Comparison of ENCODE assay signal across 9 mouse cellular contexts in the genomic region with DNA sequence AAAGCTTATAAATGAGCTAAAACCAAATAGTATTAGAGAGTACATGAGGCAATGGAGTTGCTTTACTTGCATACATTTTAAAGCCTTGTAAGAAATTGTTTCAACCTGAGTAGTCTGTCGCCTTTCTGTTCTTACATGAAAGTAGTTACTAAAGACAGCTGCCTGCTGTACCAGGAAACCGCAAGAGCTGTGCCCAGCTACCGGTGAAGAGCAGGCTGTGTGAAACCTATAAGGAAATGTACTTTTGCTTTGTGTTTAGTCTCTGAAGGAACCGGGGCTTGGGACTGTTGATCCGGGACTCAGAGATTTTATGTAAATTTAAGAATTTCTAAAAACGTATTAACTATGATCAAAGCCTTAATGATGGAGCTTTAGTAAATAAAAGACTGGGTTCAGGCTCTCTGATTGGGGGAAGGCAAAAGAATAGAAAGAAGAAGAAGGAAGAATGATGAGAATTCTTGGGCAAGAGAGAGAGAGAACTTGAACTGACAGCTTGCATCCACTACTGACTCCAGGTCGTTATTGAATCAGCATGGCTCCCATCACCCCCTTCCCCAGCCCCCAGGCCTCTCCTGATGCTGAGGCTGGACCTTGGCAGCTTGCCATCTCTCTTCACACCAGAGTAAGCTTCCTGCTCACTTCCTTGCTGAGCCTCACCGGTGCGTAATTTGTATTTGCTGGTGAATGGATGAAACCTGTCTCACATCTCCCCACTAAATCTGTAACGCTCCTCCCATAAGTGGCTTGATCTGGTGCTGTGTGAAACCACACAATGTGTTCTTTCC. TPM values are rescaled to one million over a fixed set of nuclear protein-coding genes. Genes with fewer than 3 reads are reported as not detected.
DNase-seq lines count a peak whose midpoint lies in the region; ATAC-seq lines count a peak whose summit lies in the region.
"Had no signal": no experiment of that assay in that cellular context is flagged by ENCODE, and none has a peak within 500 bp of the region (broad histone marks: within the 10 kb centered on the region; RNA-seq: fewer than 3 reads in every experiment).

No protein-coding gene starts in this region.

- H3K9me3 ChIP-seq in hindbrain, embryonic 12.5 days (replicated peaks): no peaks in the 10 kb centered on the region
- no peaks in the 10 kb centered on the region for H3K9me3 ChIP-seq in hindbrain, embryonic 11.5 days (ENCODE audit: control insufficient read depth, low read length)

- no peak for DNase-seq in hindbrain, embryonic 11.5 days (ENCODE audit: low spot score)
- peak; percentile 84 for DNase-seq in A20 (ENCODE audit: low read depth, low spot score)
- DNase-seq in T-cell, adult 2 months (ENCODE audit: low spot score): peak; percentile 68
- DNase-seq in layer of hippocampus, postnatal 14 days (ENCODE audit: low spot score in 2 of 2): no peak
- no peak for DNase-seq in heart, postnatal 10 days
- no peak for DNase-seq in gastrocnemius, adult 18-20 months (ENCODE audit: low spot score)
- DNase-seq: gastrocnemius, adult 2 months had no signal

- no peaks in the 10 kb centered on the region for H3K4me1 ChIP-seq in hindbrain, embryonic 12.5 days
- no peaks in the 10 kb centered on the region for H3K4me1 ChIP-seq in hindbrain, embryonic 11.5 days (replicated peaks; ENCODE audit: control insufficient read depth, insufficient read depth, low read length)

- H3K9ac ChIP-seq in hindbrain, embryonic 12.5 days: no peak overlapping the region
- H3K9ac ChIP-seq in hindbrain, embryonic 11.5 days (ENCODE audit: low read depth, low read length): no peak overlapping the region

- H3K27me3 ChIP-seq in hindbrain, embryonic 12.5 days: no peaks in the 10 kb centered on the region
- no peaks in the 10 kb centered on the region for H3K27me3 ChIP-seq in hindbrain, embryonic 11.5 days (ENCODE audit: control insufficient read depth, insufficient read depth, low read length)

- no peaks in the 10 kb centered on the region for H3K36me3 ChIP-seq in hindbrain, embryonic 12.5 days
- no peaks in the 10 kb centered on the region for H3K36me3 ChIP-seq in hindbrain, embryonic 11.5 days (ENCODE audit: control insufficient read depth, insufficient read depth, low read length)

- H3K4me2 ChIP-seq in hindbrain, embryonic 12.5 days (replicated peaks): no peak overlapping the region
- no peak overlapping the region for H3K4me2 ChIP-seq in hindbrain, embryonic 11.5 days (replicated peaks; ENCODE audit: low read depth, low read length)

- 0 out of 2 replicates have a peak, but pooled peaks have one; percentile 48 for ATAC-seq in hindbrain, embryonic 12.5 days (ENCODE audit: low FRiP score)
- ATAC-seq in hindbrain, embryonic 11.5 days (ENCODE audit: low FRiP score): no peak
- peak; percentile 29; the same call in 1 of the 2 replicates for ATAC-seq in megakaryocyte progenitor cell, adult 5-6 weeks (replicated peaks; ENCODE audit: poor library complexity)

- no peak overlapping the region for H3K4me3 ChIP-seq in hindbrain, embryonic 12.5 days
- no peak overlapping the region for H3K4me3 ChIP-seq in hindbrain, embryonic 11.5 days (ENCODE audit: low read depth, low read length)
- H3K4me3 ChIP-seq: gastrocnemius, adult 2 months had no signal

- 79% methylated on average over 10 of the region's 10 CpGs for WGBS in hindbrain, embryonic 12.5 days
- WGBS in hindbrain, embryonic 11.5 days: 87% methylated on average over 10 of the region's 10 CpGs

- intact Hi-C loops in heart, postnatal 10 days (cut with DNase I): no loop called here

- no peak overlapping the region for H3K27ac ChIP-seq in hindbrain, embryonic 12.5 days
- H3K27ac ChIP-seq in hindbrain, embryonic 11.5 days (ENCODE audit: low read depth, low read length): no peak overlapping the region
- H3K27ac ChIP-seq: gastrocnemius, adult 2 months had no signal

RNA-seq across cellular contexts. Expression of gene Oxct1, which starts 59.6 kb away (rescaled TPM):
- polyA plus RNA-seq in hindbrain, embryonic 12.5 days (2016; fragmentation: Nextera tagmentation; extraction: Ambion mirVana): 200 and 208 TPM in 2 replicates
- 183 and 196 TPM in 2 replicates for polyA plus RNA-seq in hindbrain, embryonic 11.5 days (2014; fragmentation: Nextera tagmentation; extraction: Ambion mirVana)
- 74.1 and 83.8 TPM in 2 replicates for total RNA-seq in megakaryocyte progenitor cell, adult 5-6 weeks (2015)
- 257 and 287 TPM in 2 replicates for total RNA-seq in megakaryocyte progenitor cell, adult 5-6 weeks (2017)
- total RNA-seq in layer of hippocampus, postnatal 14 days (2021): 100 to 1,000 TPM; 490 to 507 TPM
- 100 to 1,000 TPM; 229 to 262 TPM for total RNA-seq in heart, postnatal 10 days (2021)
- 100 to 1,000 TPM; 340 to 369 TPM for total RNA-seq in gastrocnemius, adult 18-20 months (2021)

Comparison
In these comparisons a context has a peak if more than half of its experiments do, and no peak if none do; other contexts are left out.
1. DNase-seq: peak in A20 (single experiment) and T-cell, adult 2 months (single experiment); none in hindbrain, embryonic 11.5 days (single experiment), layer of hippocampus, postnatal 14 days (0 of 2), heart, postnatal 10 days (0 of 2) and gastrocnemius, adult 18-20 months (single experiment).